Comparison of ENCODE assay signal across 11 mouse cellular contexts in the genomic region with DNA sequence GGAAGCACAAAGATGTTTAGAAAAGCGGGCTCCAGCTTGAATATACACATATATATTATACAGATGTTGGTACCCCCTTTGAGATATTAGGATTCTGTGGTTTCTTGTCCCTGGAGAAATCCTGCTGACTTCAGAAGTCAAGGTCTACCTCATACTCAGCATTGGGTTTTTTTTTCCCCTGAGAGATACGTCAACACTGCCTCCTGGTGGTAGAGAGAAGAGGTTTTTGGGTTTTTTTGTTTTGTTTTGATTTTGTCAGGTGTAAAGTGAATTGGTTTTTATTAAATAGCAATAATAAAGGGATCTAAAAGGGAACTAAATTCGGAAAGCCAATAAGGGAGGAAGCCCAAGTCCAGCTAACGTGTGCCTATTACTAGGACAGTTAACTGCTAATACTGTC.
DNase-seq lines count a peak whose midpoint lies in the region; ATAC-seq and TF ChIP-seq lines count a peak whose summit lies in the region.
"Had no signal": no experiment of that assay in that cellular context is flagged by ENCODE, and none has a peak within 500 bp of the region (broad histone marks: within the 10 kb centered on the region; RNA-seq: fewer than 3 reads in every experiment).

No protein-coding gene starts in this region.

- H3K4me3 ChIP-seq in kidney, postnatal 0 days (replicated peaks; ENCODE audit: low read depth, low read length), result no peak overlapping the region
- H3K4me3 ChIP-seq: embryonic facial prominence, embryonic 12.5 days; limb, embryonic 15.5 days had no signal

- peak; percentile 75 for TF ChIP-seq CTCF in kidney, postnatal 0 days (IDR thresholded peaks at IDR 0.05; ENCODE audit: low read depth)

- H3K36me3 ChIP-seq in kidney, postnatal 0 days (ENCODE audit: insufficient read depth, low read length), result no peaks in the 10 kb centered on the region
- H3K36me3 ChIP-seq: embryonic facial prominence, embryonic 12.5 days; limb, embryonic 15.5 days had no signal

- ATAC-seq in kidney, postnatal 0 days (replicated peaks; ENCODE audit: low FRiP score, low read depth), result no peak
- ATAC-seq in megakaryocyte-erythroid progenitor cell, adult 5-6 weeks (replicated peaks; ENCODE audit: low FRiP score, low TSS enrichment, poor library complexity, severe bottlenecking), result no peak

- no peaks in the 10 kb centered on the region for H3K9me3 ChIP-seq in kidney, postnatal 0 days (replicated peaks; ENCODE audit: low read length)
- H3K9me3 ChIP-seq: embryonic facial prominence, embryonic 12.5 days; limb, embryonic 15.5 days had no signal

- no peak overlapping the region for H3K4me2 ChIP-seq in kidney, postnatal 0 days (ENCODE audit: low read length)
- H3K4me2 ChIP-seq: embryonic facial prominence, embryonic 12.5 days; limb, embryonic 15.5 days had no signal

- WGBS in kidney, postnatal 0 days, result 50% methylated on average over 4 of the region's 4 CpGs

- H3K27ac ChIP-seq in kidney, postnatal 0 days, result no peak overlapping the region
- H3K27ac ChIP-seq: embryonic facial prominence, embryonic 12.5 days; limb, embryonic 15.5 days had no signal

- no peak overlapping the region for H3K9ac ChIP-seq in kidney, postnatal 0 days (ENCODE audit: low read depth, low read length)
- H3K9ac ChIP-seq: embryonic facial prominence, embryonic 12.5 days; limb, embryonic 15.5 days had no signal

- H3K4me1 ChIP-seq in kidney, postnatal 0 days (replicated peaks; ENCODE audit: insufficient read depth, low read length), result no peaks in the 10 kb centered on the region
- H3K4me1 ChIP-seq: embryonic facial prominence, embryonic 12.5 days; limb, embryonic 15.5 days had no signal

- DNase-seq in cerebellum, postnatal 10 days, result peak; percentile 26 to 40
- no peak for DNase-seq in cerebellum, postnatal 4 days (ENCODE audit: low spot score in 2 of 2)
- peak; percentile 45 for DNase-seq in kidney, postnatal 0 days (ENCODE audit: low spot score)
- DNase-seq in kidney, adult 11 months, result no peak
- peak; percentile 34 for DNase-seq in 416B (ENCODE audit: low read depth)
- peak; percentile 1 for DNase-seq in c-Kit-positive CD71-positive TER-119-negative erythroid progenitor cells, embryonic 14.5 days (ENCODE audit: low read depth)
- no peak for DNase-seq in spleen, postnatal 36 days (ENCODE audit: low spot score in 2 of 2)
- DNase-seq: layer of hippocampus, adult 9-11 months had no signal

- H3K27me3 ChIP-seq in kidney, postnatal 0 days (ENCODE audit: insufficient read depth, low read length), result no peaks in the 10 kb centered on the region
- H3K27me3 ChIP-seq: embryonic facial prominence, embryonic 12.5 days; limb, embryonic 15.5 days had no signal

Comparison
In these comparisons a context has a peak if more than half of its experiments do, and no peak if none do; other contexts are left out.
1. DNase-seq: peak in cerebellum, postnatal 10 days (2 of 2), kidney, postnatal 0 days (single experiment), 416B (single experiment) and c-Kit-positive CD71-positive TER-119-negative erythroid progenitor cells, embryonic 14.5 days (single experiment); none in cerebellum, postnatal 4 days (0 of 2), kidney, adult 11 months (single experiment) and spleen, postnatal 36 days (0 of 2).